Mouse (Mus musculus) gastrocnemius, adult 18-20 months (tissue): ENCODE results near the gene Bbs1. TPM values are rescaled to one million over a fixed set of nuclear protein-coding genes. Genes with fewer than 3 reads are reported as not detected.
"Not testable (repeated sequence)": the region's sequence is repeated elsewhere in the genome, so short reads cannot be mapped to it uniquely, and the experiment has no call there.

Experiments
- DNase-seq: peaks from one replicate; pipeline ENCODE4 v3.0.0; 2021; ENCODE audit warnings: low spot score
- long read RNA-seq, 2 experiments: library from polyadenylated mRNA; stranded (forward); transcript quantifications; one replicate each; pipeline ENCODE4 v2.0.0; 2021
- total RNA-seq, 2 experiments: library from RNA; stranded (reverse); gene quantifications; 2 replicates each; pipeline ENCODE4 v1.2.3; 2021

Gene Bbs1
- total RNA-seq = 1 to 10 TPM; 1.7 to 2.0 TPM
- long read RNA-seq, experiment 1 = 0 reads
- long read RNA-seq, experiment 2, full-length matches to known transcripts = 1 of 1 reads
- long read RNA-seq, experiment 2, partial matches to known transcripts = 0 of 1 reads
- long read RNA-seq, experiment 2, other reads (novel, unspliced or antisense) = 0 of 1 reads

- peak; percentile 79 for DNase-seq
These were observed at the start of gene Bbs1 for GRCm38 (mm10) chr19:4905979-4906794. Gene Bbs1 (minus strand): TSS chr19:4906628.

- DNase-seq = not testable (repeated sequence)
These were observed 42.2 kb upstream of the Bbs1 start for GRCm38 (mm10) chr19:4948641-4949040.

- DNase-seq = no peak
These were observed 39.1 kb upstream of the Bbs1 start for GRCm38 (mm10) chr19:4945540-4945939.

GRCm38 (mm10) chr19:4943253-4943588 lies 36.8 kb upstream of the Bbs1 start:
- DNase-seq = no peak

- peak; percentile 81 for DNase-seq
These were observed 36.3 kb upstream of the Bbs1 start, which contains the start of gene Peli3 for GRCm38 (mm10) chr19:4942551-4943252. Gene Peli3 (minus strand): TSS chr19:4943127.

GRCm38 (mm10) chr19:4937444-4938310 lies 31.2 kb upstream of the Bbs1 start:
- DNase-seq = no peak

GRCm38 (mm10) chr19:4936896-4937295 lies 30.5 kb upstream of the Bbs1 start:
- no peak for DNase-seq

GRCm38 (mm10) chr19:4928781-4929180 lies 22.4 kb upstream of the Bbs1 start:
- peak; percentile 82 for DNase-seq

- DNase-seq = peak; percentile 99
These were observed 21.6 kb upstream of the Bbs1 start, which contains the start of gene Dpp3 for GRCm38 (mm10) chr19:4927904-4928531. Gene Dpp3 (minus strand): TSS chr19:4928287.

- no peak for DNase-seq
These were observed 18.9 kb upstream of the Bbs1 start for GRCm38 (mm10) chr19:4925121-4925860.

- DNase-seq = no peak
These were observed 13.2 kb upstream of the Bbs1 start for GRCm38 (mm10) chr19:4919652-4920051.

- no peak for DNase-seq
These were observed 10.4 kb upstream of the Bbs1 start for GRCm38 (mm10) chr19:4916827-4917226.

- DNase-seq = no peak
These were observed 9.6 kb upstream of the Bbs1 start for GRCm38 (mm10) chr19:4915924-4916603.

GRCm38 (mm10) chr19:4909376-4909775 lies 2.9 kb upstream of the Bbs1 start:
- peak; percentile 44 for DNase-seq

GRCm38 (mm10) chr19:4908107-4908506 lies 1.7 kb upstream of the Bbs1 start:
- DNase-seq = peak; percentile 28

GRCm38 (mm10) chr19:4899888-4900287 lies 6.5 kb downstream of the Bbs1 start:
- no peak for DNase-seq

- no peak for DNase-seq
These were observed 7.5 kb downstream of the Bbs1 start for GRCm38 (mm10) chr19:4898972-4899371.

GRCm38 (mm10) chr19:4896780-4897520 lies 9.5 kb downstream of the Bbs1 start:
- DNase-seq = no peak

- no peak for DNase-seq
These were observed 14.6 kb downstream of the Bbs1 start for GRCm38 (mm10) chr19:4891798-4892197.
